Mouse (Mus musculus) hindbrain, embryonic 14.5 days (tissue): ENCODE data around the gene Zfp599. TPM values are rescaled to one million over a fixed set of nuclear protein-coding genes. Genes with fewer than 3 reads are reported as not detected.

Source experiments
- polyA plus RNA-seq: library from polyadenylated mRNA; unstranded; fragments of >200 nt; fragmentation: Nextera tagmentation; extraction: Ambion mirVana; gene quantifications from 2 replicates; pipeline ENCODE4 v1.2.1, GENCODE M21; 2014

Zfp599 gene
- polyA plus RNA-seq, 1 experiment from 2014 or later: 8.5 TPM

Other genes starting within 250 kb of the Zfp599 start
- 129 and 130 TPM in 2 replicates for gene Elavl3, start 207.9 kb downstream of the Zfp599 start, polyA plus RNA-seq
- not detected in 2 replicates for gene Gm49318, start 188.6 kb downstream of the Zfp599 start, polyA plus RNA-seq
- gene Zfp653, start 188.5 kb downstream of the Zfp599 start, polyA plus RNA-seq: 12.4 and 13.3 TPM in 2 replicates
- 49.3 and 54.4 TPM in 2 replicates for gene Ecsit, start 174.5 kb downstream of the Zfp599 start, polyA plus RNA-seq
- 1.0 and 1.1 TPM in 2 replicates for gene Cnn1, start 160.7 kb downstream of the Zfp599 start, polyA plus RNA-seq
- 192 and 193 TPM in 2 replicates for gene Elof1, start 142.7 kb downstream of the Zfp599 start, polyA plus RNA-seq
- gene Acp5, start 124.2 kb downstream of the Zfp599 start, polyA plus RNA-seq: 0.47 and 0.60 TPM in 2 replicates
- gene Pigyl, start 103.0 kb downstream of the Zfp599 start, polyA plus RNA-seq: 78.5 and 101 TPM in 2 replicates
- 0.43 and 0.69 TPM in 2 replicates for gene Zfp872, start 71.8 kb downstream of the Zfp599 start, polyA plus RNA-seq
- gene Zfp809, start 34.2 kb downstream of the Zfp599 start, polyA plus RNA-seq: 10.5 and 11.5 TPM in 2 replicates
- 28.0 and 32.8 TPM in 2 replicates for gene Zfp810, start 47.8 kb upstream of the Zfp599 start, polyA plus RNA-seq
- gene Anln, start 129.3 kb upstream of the Zfp599 start, polyA plus RNA-seq: 6.4 and 6.6 TPM in 2 replicates
- 11.8 and 14.9 TPM in 2 replicates for gene 9530077C05Rik, start 151.6 kb upstream of the Zfp599 start, polyA plus RNA-seq
- not detected in 2 replicates for gene Gm17545, start 194.4 kb upstream of the Zfp599 start, polyA plus RNA-seq
- 63.3 and 69.4 TPM in 2 replicates for gene Rp9, start 209.8 kb upstream of the Zfp599 start, polyA plus RNA-seq
- 20.0 and 22.7 TPM in 2 replicates for gene Bbs9, start 215.8 kb upstream of the Zfp599 start, polyA plus RNA-seq